Mouse (Mus musculus) C2C12 (cell line): ENCODE results near the gene Foxb1. TPM values are rescaled to one million over a fixed set of nuclear protein-coding genes. Genes with fewer than 3 reads are reported as not detected.

ENCODE experiments used
- H3K27me3 ChIP-seq: one replicate; pipeline ENCODE4 v1.6.1; 2011; ENCODE audit not compliant: control insufficient read depth, insufficient read depth, insufficient read length
- H3K36me3 ChIP-seq: one replicate; pipeline ENCODE4 v1.6.1; 2011; ENCODE audit not compliant: control insufficient read depth, insufficient read depth
- H3K4me3 ChIP-seq: one replicate; pipeline ENCODE4 v1.5.1; 2011; ENCODE audit warnings: mild to moderate bottlenecking, control low read depth; ENCODE audit not compliant: poor library complexity, insufficient read depth, severe bottlenecking
- H3K79me2 ChIP-seq: one replicate; pipeline ENCODE4 v1.6.1; 2011; ENCODE audit not compliant: control insufficient read depth, insufficient read depth
- H3K79me3 ChIP-seq: one replicate; pipeline ENCODE4 v1.6.1; 2011; ENCODE audit warnings: low read depth, control low read depth
- H3ac ChIP-seq: one replicate; pipeline ENCODE3; 2011; ENCODE audit warnings: low read depth; ENCODE audit not compliant: control insufficient read depth, insufficient read length
- CEBPB ChIP-seq: IDR thresholded peaks from one replicate; pipeline ENCODE4 v1.6.1; 2011; ENCODE audit warnings: low read depth, mild to moderate bottlenecking, control low read depth, moderate library complexity
- CTCF ChIP-seq: IDR thresholded peaks from one replicate; pipeline ENCODE4 v1.5.1; 2011; ENCODE audit not compliant: control insufficient read depth, insufficient read depth, insufficient read length
- FOSL1 ChIP-seq: IDR thresholded peaks from one replicate; pipeline ENCODE4 v1.8.0; 2011; ENCODE audit warnings: mild to moderate bottlenecking, low read length; ENCODE audit not compliant: poor library complexity, insufficient read depth, severe bottlenecking
- MAX ChIP-seq: IDR thresholded peaks from one replicate; pipeline ENCODE4 v1.6.1; 2011; ENCODE audit warnings: mild to moderate bottlenecking, control low read depth
- MYOD1 ChIP-seq: IDR thresholded peaks from one replicate; pipeline ENCODE4 v1.6.1; 2011; ENCODE audit warnings: low read depth; ENCODE audit not compliant: control insufficient read depth, insufficient read length
- MYOG ChIP-seq: IDR thresholded peaks from one replicate; pipeline ENCODE4 v1.6.1; 2011; ENCODE audit not compliant: control insufficient read depth, insufficient read length; ENCODE audit errors: extremely low read depth
- USF1 ChIP-seq: IDR thresholded peaks from one replicate; pipeline ENCODE4 v1.6.1; 2011; ENCODE audit warnings: low read depth, mild to moderate bottlenecking, control low read depth, moderate library complexity
- polyA plus RNA-seq: library from polyadenylated mRNA; unstranded; fragments of >200 nt; fragmentation: generic; extraction: Trizol; gene quantifications from one replicate; pipeline ENCODE4 v1.2.1, GENCODE M21; 2012; ENCODE audit warnings: missing spikeins

Gene Foxb1
- polyA plus RNA-seq, 1 experiment, result not detected

DNA sequence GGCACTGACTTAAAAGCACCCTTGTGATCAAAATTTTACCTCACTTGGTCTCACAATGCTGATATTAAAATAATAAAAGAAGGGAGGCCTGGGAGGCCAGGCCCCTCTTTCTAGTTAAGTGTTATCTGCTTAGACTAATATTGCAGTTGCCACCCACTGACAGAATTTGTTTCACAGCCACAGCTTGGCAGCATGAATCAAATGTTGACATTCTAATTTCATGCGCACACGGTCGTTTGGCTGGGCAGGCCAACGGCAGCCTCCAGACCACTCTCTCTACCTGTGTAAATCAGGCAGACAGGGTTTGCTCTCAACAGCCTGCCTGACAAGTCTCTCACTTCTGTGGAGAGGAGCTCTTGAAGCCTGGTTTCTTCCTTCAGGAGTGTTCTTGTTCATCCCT is 44.4 kb downstream of the Foxb1 start:
- Histone ChIP-seq H3K79me2 (no peaks in the 10 kb centered on the region), H3K27me3 (peaks cover 11% of the 10 kb centered on the region), H3K79me3 (no peaks in the 10 kb centered on the region), H3ac (no peak overlapping the region), H3K36me3 (no peaks in the 10 kb centered on the region), H3K4me3 (no peak overlapping the region)
- TF ChIP-seq MYOG (no peak), USF1 (no peak), MAX (no peak)

DNA sequence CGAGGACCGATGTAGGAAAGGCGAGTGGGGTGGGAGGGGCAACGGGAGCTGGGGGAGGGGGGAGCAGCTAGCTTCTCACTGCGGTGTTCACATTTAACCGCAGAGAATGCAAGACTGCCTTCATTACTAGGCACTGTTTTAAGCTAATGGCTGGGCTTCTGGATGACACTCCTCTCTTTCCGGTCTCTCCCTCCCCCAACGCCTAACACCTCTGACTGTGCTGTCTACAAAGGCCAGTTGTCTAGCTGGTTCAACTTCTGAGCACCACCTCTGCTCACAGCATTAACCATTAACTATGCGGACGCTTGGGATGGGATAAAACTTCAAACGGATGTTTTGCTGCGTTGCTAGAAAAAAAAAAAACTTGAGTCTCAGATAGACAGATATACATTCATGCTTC is 45.3 kb downstream of the Foxb1 start:
- no peak for TF ChIP-seq CEBPB
- no peak for TF ChIP-seq MYOG
- TF ChIP-seq MYOD1, result no peak
- TF ChIP-seq FOSL1, result no peak
- TF ChIP-seq CTCF, result no peak
- no peak for TF ChIP-seq MAX
- no peak for TF ChIP-seq USF1
- Histone ChIP-seq H3K4me3 (no peak overlapping the region), H3K36me3 (no peaks in the 10 kb centered on the region), H3K27me3 (peaks cover 11% of the 10 kb centered on the region), H3ac (no peak overlapping the region), H3K79me3 (no peaks in the 10 kb centered on the region), H3K79me2 (no peaks in the 10 kb centered on the region)

DNA sequence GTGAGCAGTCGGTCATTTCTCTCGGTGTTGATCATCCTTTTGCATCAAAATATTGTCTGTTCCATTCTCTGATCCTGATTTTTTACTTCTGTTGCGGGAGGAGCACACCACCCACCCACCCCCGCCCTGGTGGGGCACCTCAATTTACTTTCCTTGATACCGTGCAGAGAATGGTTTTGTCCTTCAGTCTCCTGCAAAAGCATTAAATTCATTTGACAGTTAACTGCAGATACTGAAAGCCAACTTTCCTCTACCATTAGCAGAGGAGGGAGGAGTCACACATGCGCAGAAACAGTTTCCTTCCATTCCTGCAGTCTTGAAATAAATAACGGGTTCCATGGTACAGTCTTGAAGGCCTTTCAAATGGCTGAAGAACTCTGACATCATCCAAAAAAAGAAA is 46.4 kb downstream of the Foxb1 start:
- H3K36me3 ChIP-seq, result no peaks in the 10 kb centered on the region
- H3K79me2 ChIP-seq, result no peaks in the 10 kb centered on the region
- H3ac ChIP-seq, result no peak overlapping the region
- TF ChIP-seq MAX (no peak), FOSL1 (no peak), USF1 (no peak), MYOD1 (no peak), CEBPB (no peak), MYOG (no peak), CTCF (no peak)
- no peaks in the 10 kb centered on the region for H3K79me3 ChIP-seq
- no peak overlapping the region for H3K4me3 ChIP-seq
- peaks cover 11% of the 10 kb centered on the region for H3K27me3 ChIP-seq

DNA sequence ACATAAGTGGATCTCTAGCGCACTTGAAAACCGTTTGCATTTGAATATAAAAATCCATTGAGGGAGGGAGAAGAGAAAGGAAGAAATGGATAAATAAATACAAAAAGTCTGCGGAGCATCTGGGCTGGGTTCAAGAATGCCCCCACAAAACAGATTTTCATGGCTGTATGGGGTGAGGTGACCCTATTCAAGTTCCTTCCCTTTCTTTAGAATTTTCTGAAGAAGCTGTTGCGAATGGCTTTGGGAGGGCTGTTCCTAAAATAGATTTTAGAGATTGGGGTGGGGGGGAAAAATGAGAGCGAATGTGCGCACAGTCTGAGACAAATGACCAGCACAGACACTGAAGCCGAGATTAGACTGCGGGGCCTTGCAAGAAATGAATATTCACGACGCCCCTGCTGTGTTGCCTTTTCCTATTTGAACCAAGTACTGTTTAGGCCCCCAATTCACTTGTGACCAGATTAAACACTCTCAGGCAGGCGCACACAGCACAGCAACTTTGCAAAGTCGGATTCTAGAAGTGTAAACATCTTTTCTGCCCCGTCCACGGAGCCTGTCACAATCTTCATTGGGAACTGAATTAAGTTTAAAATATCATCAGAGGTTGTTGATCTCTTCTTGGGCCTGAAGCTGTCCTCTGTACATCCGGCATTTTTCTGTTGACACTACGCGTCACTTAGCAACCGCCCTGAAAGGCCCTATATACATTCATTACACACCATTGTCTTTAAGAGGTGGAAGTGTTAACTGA is 47.0 kb downstream of the Foxb1 start:
- no peaks in the 10 kb centered on the region for H3K36me3 ChIP-seq
- peaks cover 11% of the 10 kb centered on the region for H3K27me3 ChIP-seq
- H3ac ChIP-seq, result no peak overlapping the region
- no peak overlapping the region for H3K4me3 ChIP-seq
- H3K79me2 ChIP-seq, result no peaks in the 10 kb centered on the region
- no peaks in the 10 kb centered on the region for H3K79me3 ChIP-seq
- TF ChIP-seq FOSL1 (no peak), CTCF (no peak), CEBPB (no peak), USF1 (no peak), MAX (no peak), MYOG (no peak), MYOD1 (no peak)

DNA sequence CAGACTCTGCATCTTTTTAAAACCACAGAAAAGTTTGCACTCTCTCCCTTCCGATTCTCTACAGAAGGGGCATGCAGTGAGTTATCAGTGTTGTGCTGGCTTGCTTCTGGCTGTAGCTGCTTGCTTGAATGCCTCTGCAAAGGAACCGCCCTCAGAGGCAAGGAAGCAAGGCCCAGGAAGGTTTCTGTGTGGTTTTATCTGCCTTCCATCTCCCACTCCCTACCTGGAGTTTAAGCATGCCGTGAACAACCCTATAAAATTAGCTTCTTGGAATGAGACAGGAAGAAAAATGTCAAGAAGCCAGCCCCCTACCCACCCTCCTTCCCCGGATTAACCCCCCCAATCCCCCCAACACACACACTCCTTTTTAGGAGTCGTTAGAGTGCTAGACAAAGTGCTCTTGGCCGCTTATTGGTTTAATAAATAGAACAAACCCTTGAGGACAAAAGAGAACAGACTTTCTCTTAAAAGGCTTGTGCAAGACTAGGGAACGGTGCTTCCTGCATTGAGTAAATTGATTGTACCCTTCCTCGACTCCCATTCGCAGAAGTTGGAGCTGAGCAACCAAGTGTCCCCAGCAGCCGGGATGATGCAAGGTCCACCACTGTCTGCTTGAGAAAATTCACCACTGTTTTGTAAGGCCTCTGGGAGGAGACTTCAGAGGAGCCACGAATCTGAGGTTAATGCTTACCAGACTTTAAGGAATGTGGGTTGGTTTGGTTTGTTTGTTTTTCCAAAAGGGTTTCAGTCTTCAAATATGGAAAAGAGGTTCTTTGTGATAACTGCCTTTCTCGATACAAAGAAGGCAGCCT is 47.8 kb downstream of the Foxb1 start:
- Histone ChIP-seq H3K79me2 (no peaks in the 10 kb centered on the region), H3K27me3 (peaks cover 11% of the 10 kb centered on the region), H3K79me3 (no peaks in the 10 kb centered on the region), H3K36me3 (no peaks in the 10 kb centered on the region), H3ac (no peak overlapping the region), H3K4me3 (no peak overlapping the region)
- TF ChIP-seq MYOG (no peak), USF1 (no peak), FOSL1 (no peak), CTCF (no peak), MYOD1 (no peak), CEBPB (no peak), MAX (no peak)

Other genes starting within 250 kb of the Foxb1 start
- 104 TPM for gene Bnip2, start 228.5 kb upstream of the Foxb1 start, polyA plus RNA-seq